Mouse (Mus musculus): ENCODE data around the gene Wdr5b. TPM values are rescaled to one million over a fixed set of nuclear protein-coding genes. Genes with fewer than 3 reads are reported as not detected.

Gene Wdr5b
- polyA plus RNA-seq, 1 experiment, result 5.5 TPM

DNA sequence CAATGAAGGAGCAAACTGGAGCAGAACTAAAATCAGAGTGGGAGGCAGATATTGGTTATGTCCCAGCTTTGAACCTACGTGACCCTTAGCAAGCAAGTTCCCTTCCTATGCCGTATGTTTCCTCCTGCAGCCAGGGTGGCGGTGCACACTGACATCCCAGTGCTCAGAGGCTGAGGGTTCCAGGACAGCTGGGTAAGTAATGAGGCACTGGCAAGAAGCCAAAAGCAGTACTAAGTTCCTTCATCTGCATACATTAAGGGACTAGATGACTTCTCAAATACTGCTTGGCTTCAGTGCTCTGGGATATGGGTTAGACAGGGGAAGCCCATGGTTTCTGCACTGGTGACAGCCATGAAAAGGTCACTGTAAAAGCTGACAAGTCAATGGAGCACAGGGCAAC, 27.4 kb downstream of the Wdr5b start:
- TF ChIP-seq CTCF (IDR thresholded peaks at IDR 0.05; ENCODE audit: low read depth, low read length), result no peak
- TF ChIP-seq POLR2A (IDR thresholded peaks at IDR 0.05; ENCODE audit: borderline replicate concordance, low read depth, low read length), result no peak
- Histone ChIP-seq H3K27ac (ENCODE audit: insufficient read depth, low read depth, low read length) (no peak overlapping the region), H3K4me1 (ENCODE audit: control insufficient read depth, insufficient read depth, low read length) (peaks cover 29% of the 10 kb centered on the region), H3K4me3 (ENCODE audit: insufficient read depth, low read length) (no peak overlapping the region)

- peak overlapping the region; percentile 85; the same call in 1 of the 2 replicates for H3K4me3 ChIP-seq (ENCODE audit: insufficient read depth, low read length)
These were observed 29.0 kb downstream of the Wdr5b start for GRCm38 (mm10) chr16:36069819-36070575.

DNA sequence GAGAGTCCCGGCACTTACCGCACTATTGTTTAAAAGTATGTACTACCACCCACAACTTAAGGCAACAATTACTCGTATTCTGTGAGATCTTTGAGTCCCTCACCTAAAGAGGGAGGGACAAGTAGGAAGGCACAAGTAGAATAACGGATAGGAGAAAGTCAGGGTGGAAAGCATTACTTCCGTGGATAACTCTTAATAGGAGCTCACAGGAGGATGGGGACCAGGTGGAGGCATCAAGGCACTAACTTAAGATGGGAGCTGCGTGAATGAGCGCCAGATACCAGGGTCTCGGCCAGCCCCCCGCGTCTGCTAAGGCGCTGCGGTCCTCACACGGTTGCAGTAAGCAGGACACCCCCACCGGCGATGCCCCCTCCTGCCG, 30.1 kb downstream of the Wdr5b start:
- no peak overlapping the region; the same call in 1 of the 2 replicates for H3K27ac ChIP-seq (ENCODE audit: insufficient read depth, low read depth, low read length)
- H3K4me1 ChIP-seq (ENCODE audit: control insufficient read depth, insufficient read depth, low read length), result peaks cover 36% of the 10 kb centered on the region
- TF ChIP-seq POLR2A (IDR thresholded peaks at IDR 0.05; ENCODE audit: borderline replicate concordance, low read depth, low read length) (no peak), CTCF (IDR thresholded peaks at IDR 0.05; ENCODE audit: low read depth, low read length) (no peak)
- peak overlapping the region; percentile 85 for H3K4me3 ChIP-seq (ENCODE audit: insufficient read depth, low read length)

More at GRCm38 (mm10) chr16:36069819-36070575, 29.0 kb downstream of the Wdr5b start:
- TF ChIP-seq CTCF (IDR thresholded peaks at IDR 0.05; ENCODE audit: low read depth, low read length), result no peak
- no peak for TF ChIP-seq POLR2A (IDR thresholded peaks at IDR 0.05; ENCODE audit: borderline replicate concordance, low read depth, low read length)
- H3K4me1 ChIP-seq (ENCODE audit: control insufficient read depth, insufficient read depth, low read length), result peaks cover 36% of the 10 kb centered on the region
- no peak overlapping the region for H3K27ac ChIP-seq (ENCODE audit: insufficient read depth, low read depth, low read length)

DNA sequence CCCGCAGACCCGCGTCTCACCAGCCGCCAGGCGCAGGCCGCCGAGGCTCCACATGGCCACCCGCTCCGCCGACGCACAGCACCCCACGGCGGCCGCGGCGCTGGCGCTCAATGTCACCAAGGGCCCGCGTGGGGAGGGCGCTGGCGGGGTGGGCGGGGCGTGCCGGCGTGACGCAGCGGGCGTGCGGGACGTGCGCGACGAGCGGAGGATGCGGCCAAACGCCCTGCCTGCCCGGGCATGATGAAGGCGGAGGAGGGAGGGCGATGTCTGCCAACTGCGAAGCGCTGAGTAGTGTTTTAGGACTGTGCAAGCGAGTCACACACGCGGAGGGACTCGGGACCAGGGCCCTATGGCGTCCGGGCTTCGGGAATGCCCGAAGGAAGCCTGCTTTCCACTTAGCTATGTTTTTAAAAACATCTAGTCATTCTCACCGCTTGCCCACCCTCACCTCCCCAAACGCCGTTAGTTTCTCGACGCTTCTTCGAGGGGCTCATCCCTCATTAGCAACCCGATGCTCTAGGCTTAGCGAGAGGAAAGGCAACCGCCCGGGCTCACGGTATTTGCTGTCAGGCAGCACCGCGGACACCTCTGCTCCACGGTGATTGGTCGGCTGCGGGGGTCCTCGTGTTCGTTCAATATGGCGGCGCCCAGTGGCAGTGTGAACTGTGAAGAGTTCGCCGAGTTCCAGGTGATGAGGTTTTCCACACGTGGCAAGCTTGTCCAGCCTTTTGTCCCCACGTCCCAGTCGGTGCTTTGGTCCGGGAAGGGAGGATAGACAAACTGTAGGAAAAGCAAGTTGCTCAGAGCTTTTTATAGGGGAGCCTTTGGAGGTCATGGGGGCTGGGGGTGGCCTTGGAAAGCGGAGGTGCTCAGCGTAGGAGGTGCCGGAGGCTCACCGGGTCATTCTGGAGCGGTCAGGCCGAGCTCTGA, 30.7 kb downstream of the Wdr5b start, which contains the start of the genes Fam162a and Ccdc58:
Gene Fam162a, minus strand, starts transcription at position 145 of the 930 bp plus-strand sequence.
Gene Ccdc58, plus strand, starts transcription at position 236 of the 930 bp plus-strand sequence.
- Histone ChIP-seq H3K4me3 (ENCODE audit: insufficient read depth, low read length) (peak within 1 kb of the TSS; percentile 85), H3K4me1 (ENCODE audit: control insufficient read depth, insufficient read depth, low read length) (peaks cover 34% of the 10 kb centered on the region), H3K27ac (ENCODE audit: insufficient read depth, low read depth, low read length) (peak within 1 kb of the TSS; percentile 92)
- no peak for TF ChIP-seq POLR2A (IDR thresholded peaks at IDR 0.05; ENCODE audit: borderline replicate concordance, low read depth, low read length)
- no peak for TF ChIP-seq CTCF (IDR thresholded peaks at IDR 0.05; ENCODE audit: low read depth, low read length)

DNA sequence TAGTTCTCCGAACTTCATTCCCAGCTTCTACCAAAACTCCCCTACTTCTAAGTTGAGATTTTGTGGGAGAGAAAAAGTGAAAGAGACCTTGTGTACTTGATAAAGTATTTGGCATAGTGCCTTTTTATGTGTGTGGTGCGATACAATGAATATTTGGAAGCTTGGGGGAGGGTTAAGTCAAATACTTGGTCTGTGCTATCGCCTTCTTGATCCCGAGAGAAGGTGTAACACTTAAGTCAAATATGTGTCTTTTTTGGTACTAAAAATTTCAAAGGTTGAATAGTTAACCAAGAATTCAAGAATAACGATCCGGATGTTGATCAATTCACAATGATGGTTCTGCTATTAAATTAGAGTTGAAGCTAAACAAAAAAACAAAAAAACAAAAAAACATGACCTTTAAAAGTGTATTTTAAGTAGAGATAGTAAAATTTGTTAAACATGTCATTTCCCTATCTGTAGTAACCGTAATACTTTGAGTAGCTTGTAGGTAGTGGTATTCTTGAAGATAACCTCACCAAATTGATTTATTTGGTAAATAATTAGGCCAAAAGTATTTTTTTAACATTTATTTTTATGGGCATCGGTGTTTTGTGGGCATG, 31.5 kb downstream of the Wdr5b start:
- H3K4me1 ChIP-seq (ENCODE audit: control insufficient read depth, insufficient read depth, low read length), result peaks cover 28% of the 10 kb centered on the region
- peak overlapping the region; percentile 49 for H3K27ac ChIP-seq (ENCODE audit: insufficient read depth, low read depth, low read length)
- H3K4me3 ChIP-seq (ENCODE audit: insufficient read depth, low read length), result peak overlapping the region; percentile 85
- TF ChIP-seq CTCF (IDR thresholded peaks at IDR 0.05; ENCODE audit: low read depth, low read length), result no peak
- TF ChIP-seq POLR2A (IDR thresholded peaks at IDR 0.05; ENCODE audit: borderline replicate concordance, low read depth, low read length), result no peak

- Histone ChIP-seq H3K27ac (ENCODE audit: insufficient read depth, low read depth, low read length) (no peak overlapping the region), H3K4me3 (ENCODE audit: insufficient read depth, low read length) (no peak overlapping the region), H3K4me1 (ENCODE audit: control insufficient read depth, insufficient read depth, low read length) (peaks cover 8% of the 10 kb centered on the region)
- TF ChIP-seq POLR2A (IDR thresholded peaks at IDR 0.05; ENCODE audit: borderline replicate concordance, low read depth, low read length), result no peak
- TF ChIP-seq CTCF (IDR thresholded peaks at IDR 0.05; ENCODE audit: low read depth, low read length), result no peak
These were observed 33.8 kb downstream of the Wdr5b start for GRCm38 (mm10) chr16:36074772-36075171.

- no peak overlapping the region for H3K27ac ChIP-seq (ENCODE audit: insufficient read depth, low read depth, low read length)
- H3K4me3 ChIP-seq (ENCODE audit: insufficient read depth, low read length), result no peak overlapping the region
- TF ChIP-seq POLR2A (IDR thresholded peaks at IDR 0.05; ENCODE audit: borderline replicate concordance, low read depth, low read length), result no peak
- TF ChIP-seq CTCF (IDR thresholded peaks at IDR 0.05; ENCODE audit: low read depth, low read length), result no peak
- no peaks in the 10 kb centered on the region for H3K4me1 ChIP-seq (ENCODE audit: control insufficient read depth, insufficient read depth, low read length)
These were observed 38.9 kb downstream of the Wdr5b start for GRCm38 (mm10) chr16:36079916-36080315.

GRCm38 (mm10) chr16:36087846-36088245, 46.9 kb downstream of the Wdr5b start:
- H3K4me1 ChIP-seq (ENCODE audit: control insufficient read depth, insufficient read depth, low read length), result peaks cover 4% of the 10 kb centered on the region
- no peak overlapping the region for H3K4me3 ChIP-seq (ENCODE audit: insufficient read depth, low read length)
- TF ChIP-seq CTCF (IDR thresholded peaks at IDR 0.05; ENCODE audit: low read depth, low read length) (no peak), POLR2A (IDR thresholded peaks at IDR 0.05; ENCODE audit: borderline replicate concordance, low read depth, low read length) (no peak)
- H3K27ac ChIP-seq (ENCODE audit: insufficient read depth, low read depth, low read length), result peak overlapping the region; percentile 23; the same call in 1 of the 2 replicates

DNA sequence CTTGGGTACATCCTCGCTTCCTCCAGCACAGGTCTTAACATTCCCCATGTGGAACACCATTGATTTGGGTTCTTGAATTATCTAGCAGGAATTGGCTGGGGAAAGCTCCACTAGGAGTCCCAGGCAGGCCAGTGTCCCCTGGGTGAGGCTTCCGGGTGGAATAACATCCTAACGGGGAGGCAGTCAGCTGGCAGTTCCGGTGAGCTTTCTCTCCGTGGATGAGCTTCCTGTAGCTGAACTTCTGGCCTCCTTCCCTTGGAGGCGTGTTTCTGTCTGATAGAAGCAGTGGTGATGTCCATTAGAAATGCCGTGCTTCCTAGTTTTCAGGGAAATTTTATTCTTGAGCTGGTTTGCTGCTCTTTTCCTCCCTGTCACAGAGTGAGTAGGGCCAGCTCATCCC, 48.1 kb downstream of the Wdr5b start:
- peaks cover 4% of the 10 kb centered on the region for H3K4me1 ChIP-seq (ENCODE audit: control insufficient read depth, insufficient read depth, low read length)
- TF ChIP-seq CTCF (IDR thresholded peaks at IDR 0.05; ENCODE audit: low read depth, low read length), result no peak
- TF ChIP-seq POLR2A (IDR thresholded peaks at IDR 0.05; ENCODE audit: borderline replicate concordance, low read depth, low read length), result no peak
- H3K27ac ChIP-seq (ENCODE audit: insufficient read depth, low read depth, low read length), result no peak overlapping the region
- no peak overlapping the region for H3K4me3 ChIP-seq (ENCODE audit: insufficient read depth, low read length)
